Mouse (Mus musculus) midbrain, embryonic 10.5 days (tissue): Measurements from ENCODE around the gene Bbs4. TPM values are rescaled to one million over a fixed set of nuclear protein-coding genes. Genes with fewer than 3 reads are reported as not detected.

ENCODE experiments used
- polyA plus RNA-seq: library from polyadenylated mRNA; unstranded; fragments of >200 nt; fragmentation: Nextera tagmentation; extraction: Ambion mirVana; gene quantifications from 2 replicates; pipeline ENCODE4 v1.2.1, GENCODE M21; 2016

The Bbs4 gene
- polyA plus RNA-seq, 1 experiment from 2014 or later, result 22.6 TPM

Other genes starting within 250 kb of the Bbs4 start
- gene Adpgk, start 62.0 kb downstream of the Bbs4 start, polyA plus RNA-seq, result 40.0 TPM in 2 replicates
- 14.1 and 14.4 TPM in 2 replicates for gene Arih1, start 133.1 kb upstream of the Bbs4 start, polyA plus RNA-seq
- gene Hexa, start 186.0 kb upstream of the Bbs4 start, polyA plus RNA-seq, result 50.4 and 51.2 TPM in 2 replicates
- 0.09 and 0.12 TPM in 2 replicates for gene Tmem202, start 186.3 kb upstream of the Bbs4 start, polyA plus RNA-seq
- gene Celf6, start 224.4 kb upstream of the Bbs4 start, polyA plus RNA-seq, result 4.4 and 8.2 TPM in 2 replicates